Mouse (Mus musculus): Measurements from ENCODE around the gene Lce3e.

Lce3e gene

DNA sequence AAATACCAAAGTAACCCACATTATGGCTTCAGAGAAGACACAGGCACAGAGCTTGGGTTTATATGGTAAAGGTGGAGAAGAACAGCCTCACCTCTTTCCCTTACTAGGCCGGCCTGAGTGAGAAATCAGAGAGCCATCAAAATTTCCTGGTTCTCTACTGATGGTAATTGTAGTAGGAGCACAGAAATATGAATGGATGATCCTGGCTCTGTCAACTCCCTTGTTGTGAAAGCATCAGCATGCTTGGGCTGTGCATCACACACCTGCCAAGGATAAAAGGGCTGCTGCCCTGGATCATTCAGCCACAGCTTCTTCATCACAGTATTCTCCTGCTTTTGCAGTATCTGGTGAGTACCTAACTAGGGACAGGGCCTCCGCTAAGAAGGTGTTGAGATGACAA, at the start of gene Lce3e:
Lce3e (plus strand) TSS at position 301 of the 400 bp plus-strand sequence.
- no peak for DNase-seq

- DNase-seq = no peak
These were observed 46.5 kb upstream of the Lce3e start for GRCm38 (mm10) chr3:92920364-92920763.

- no peak for DNase-seq
These were observed 40.7 kb upstream of the Lce3e start, which contains the start of gene Lce3a for GRCm38 (mm10) chr3:92926130-92926529. Gene Lce3a (minus strand): TSS chr3:92926230.

- no peak for DNase-seq
These were observed 34.2 kb upstream of the Lce3e start, which contains the start of gene Lce3b for GRCm38 (mm10) chr3:92932679-92933078. Gene Lce3b (plus strand): TSS chr3:92932979.

- no peak for DNase-seq
These were observed 22.7 kb upstream of the Lce3e start, which contains the start of gene Lce3c for GRCm38 (mm10) chr3:92944186-92944585. Gene Lce3c (plus strand): TSS chr3:92944486.

DNA sequence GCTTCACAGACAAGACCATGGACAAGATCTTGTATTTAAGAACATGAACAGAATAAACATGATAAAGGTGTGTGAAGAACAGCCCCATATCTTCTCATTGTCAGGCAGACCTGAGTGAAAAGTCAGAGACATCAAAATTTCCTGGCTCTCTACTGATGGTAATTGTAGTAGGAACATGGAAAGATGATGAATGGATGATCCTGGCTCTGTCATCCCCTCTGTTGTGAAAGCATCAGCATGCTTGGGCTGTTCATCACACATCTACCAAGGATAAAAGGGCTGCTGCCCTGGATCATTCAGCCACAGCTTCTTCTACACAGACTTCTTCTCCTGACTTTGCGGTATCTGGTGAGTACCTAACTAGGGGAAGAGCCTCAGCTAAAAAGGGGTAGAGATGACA, 9.8 kb upstream of the Lce3e start, which contains the start of gene Lce3d:
Lce3d (plus strand) TSS at position 301 of the 400 bp plus-strand sequence.
- DNase-seq = no peak

DNA sequence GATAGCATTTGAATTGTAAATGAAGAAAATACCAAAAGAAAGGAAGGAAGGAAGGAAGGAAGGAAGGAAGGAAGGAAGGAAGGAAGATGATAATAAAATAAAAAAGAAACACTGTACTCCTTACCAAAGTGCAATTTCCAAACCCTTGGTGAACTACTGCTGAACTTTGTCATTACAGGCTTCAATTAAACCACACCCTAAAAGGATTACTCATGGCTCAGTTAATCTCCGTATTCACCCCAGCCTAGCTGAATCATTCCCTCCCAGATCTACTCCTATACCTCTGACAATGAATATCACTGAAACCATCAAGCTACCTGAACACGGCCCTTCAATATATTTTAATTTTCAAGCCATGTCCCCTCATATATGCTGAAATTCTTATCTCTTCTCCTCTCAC, 11.6 kb downstream of the Lce3e start:
- DNase-seq = no peak

GRCm38 (mm10) chr3:92991926-92992325, 25.1 kb downstream of the Lce3e start, which contains the start of gene Lce3f:
Gene Lce3f (plus strand): TSS chr3:92992226.
- DNase-seq = no peak

GRCm38 (mm10) chr3:92998691-92999090, 31.8 kb downstream of the Lce3e start:
- peak; percentile 69 for DNase-seq

- no peak for DNase-seq
These were observed 33.8 kb downstream of the Lce3e start for GRCm38 (mm10) chr3:93000621-93001020.

GRCm38 (mm10) chr3:93002843-93003242, 36.0 kb downstream of the Lce3e start:
- no peak for DNase-seq

GRCm38 (mm10) chr3:93014378-93014801, 47.5 kb downstream of the Lce3e start:
- DNase-seq = peak; percentile 35

- no peak for DNase-seq
These were observed 48.0 kb downstream of the Lce3e start for GRCm38 (mm10) chr3:93014871-93015270.

DNA sequence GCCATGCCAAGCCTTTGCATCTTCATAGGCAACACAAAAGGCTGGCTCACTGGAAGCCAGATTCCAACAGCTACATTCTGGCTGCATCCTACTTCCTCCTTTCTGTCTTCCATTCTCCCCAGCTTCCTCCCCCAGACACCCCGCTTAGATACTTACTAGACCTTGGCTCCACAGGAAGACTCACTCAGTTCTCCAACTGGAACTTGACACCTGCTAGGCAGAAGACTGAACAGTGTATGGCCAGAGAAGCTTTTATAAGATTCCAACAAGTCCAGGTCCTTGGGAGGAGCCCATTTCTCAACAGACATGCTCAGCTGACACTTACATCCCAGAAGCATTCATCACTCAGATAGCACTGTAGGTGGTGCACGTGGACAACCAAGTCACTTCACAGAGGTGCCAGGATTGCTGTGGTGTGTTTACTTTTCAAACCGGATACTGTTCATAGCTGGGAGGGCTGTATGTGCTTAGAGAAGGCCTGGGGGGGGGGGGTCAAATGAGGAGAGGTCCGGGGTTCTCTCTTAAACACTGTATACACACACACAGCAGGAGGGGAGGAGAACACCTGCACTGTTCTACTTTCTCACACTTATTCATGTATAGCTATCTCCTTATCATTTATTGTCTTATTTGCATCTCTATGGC, 48.7 kb downstream of the Lce3e start, which contains the start of gene Crct1:
Crct1 (minus strand) TSS at position 228 of the 645 bp plus-strand sequence.
- no peak for DNase-seq
